Mouse (Mus musculus) regulatory T cell (primary cell): ENCODE data around the gene Gpr19.

Experiments
- in situ Hi-C: fragments of 300-600 bp; cut with MboI, MseI; formaldehyde crosslinking; loops from one replicate; pipeline ENCODE4 v1.15.1; 2025; ENCODE audit warnings: high pct_unique_total_duplicates

The Gpr19 gene

DNA sequence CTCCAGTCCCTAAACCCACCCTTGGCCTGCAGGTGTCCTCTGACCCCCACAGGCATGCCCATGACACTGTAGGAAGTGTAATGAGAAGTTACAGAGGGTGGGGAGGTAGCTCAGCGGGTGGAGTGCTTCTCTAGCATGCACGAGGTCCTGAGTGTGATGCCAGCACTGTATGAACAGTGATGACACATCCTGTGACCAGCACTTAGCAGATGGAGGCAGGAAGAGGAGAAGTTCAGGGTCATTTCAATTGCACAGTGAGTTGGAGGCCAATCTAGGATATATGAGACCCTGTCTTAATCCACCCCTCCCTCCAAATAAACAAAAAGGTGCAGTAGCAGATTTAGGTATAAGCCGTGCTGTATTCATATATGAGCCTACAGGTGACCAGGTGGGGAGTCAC lies 48.4 kb downstream of the Gpr19 start:
- in situ Hi-C loops, result loop anchor here (5.0 kb wide), 1 partner anchor 98 kb away; no protein-coding TSS in a partner anchor

DNA sequence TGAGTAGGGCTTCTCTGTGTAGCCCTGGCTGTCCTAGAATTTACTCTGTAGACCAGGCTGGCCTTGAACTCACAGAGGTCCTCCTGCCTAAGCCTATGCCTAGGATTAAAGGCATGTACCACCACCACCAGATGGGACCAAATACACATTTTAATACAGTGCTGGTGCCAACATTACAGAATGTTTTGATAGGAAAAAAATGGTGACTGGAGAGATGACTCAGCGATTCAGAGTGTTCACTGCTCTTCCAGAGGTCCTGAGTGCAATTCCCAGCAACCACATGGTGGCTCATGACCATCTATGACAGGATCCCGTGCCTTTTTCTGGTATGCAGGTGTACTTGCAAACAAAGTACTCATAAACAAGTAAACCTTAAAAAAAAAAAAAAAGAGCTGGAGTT lies 48.9 kb downstream of the Gpr19 start:
- in situ Hi-C loops, result loop anchor here (5.0 kb wide), 1 partner anchor 97 kb away; no protein-coding TSS in a partner anchor

DNA sequence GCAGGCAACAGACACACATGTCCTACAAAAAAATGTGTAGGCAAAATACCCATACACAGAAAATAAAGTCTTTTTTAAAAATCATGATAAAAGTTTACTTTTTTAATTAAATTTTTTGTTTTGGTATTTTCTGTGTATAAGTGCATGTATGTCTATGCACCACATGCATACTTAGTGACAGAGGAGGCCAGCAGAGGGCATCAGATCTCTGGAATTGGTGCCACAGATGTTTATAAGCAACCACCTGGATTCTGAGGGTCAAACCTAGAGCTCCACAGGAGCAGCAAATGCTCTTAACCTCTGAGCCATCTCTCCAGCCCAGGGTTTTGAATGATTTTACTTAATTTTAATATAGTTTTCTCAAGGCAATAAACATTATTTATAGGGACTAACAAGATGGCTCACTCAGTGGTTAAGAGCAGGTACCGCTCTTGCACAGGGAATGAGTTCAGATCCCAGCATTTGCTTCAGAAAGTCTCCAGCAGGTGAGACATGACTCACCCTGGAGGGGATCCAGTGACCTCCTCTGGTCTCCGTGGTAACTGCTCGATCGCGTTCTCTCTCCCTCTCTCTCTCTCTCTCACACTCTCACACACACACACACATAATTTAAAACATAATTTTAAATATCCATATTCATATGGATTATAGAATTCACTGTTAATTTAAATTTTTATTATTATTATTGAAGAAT lies 50.0 kb downstream of the Gpr19 start:
- in situ Hi-C loops, result loop anchor here (5.0 kb wide), 1 partner anchor 96 kb away; no protein-coding TSS in a partner anchor

DNA sequence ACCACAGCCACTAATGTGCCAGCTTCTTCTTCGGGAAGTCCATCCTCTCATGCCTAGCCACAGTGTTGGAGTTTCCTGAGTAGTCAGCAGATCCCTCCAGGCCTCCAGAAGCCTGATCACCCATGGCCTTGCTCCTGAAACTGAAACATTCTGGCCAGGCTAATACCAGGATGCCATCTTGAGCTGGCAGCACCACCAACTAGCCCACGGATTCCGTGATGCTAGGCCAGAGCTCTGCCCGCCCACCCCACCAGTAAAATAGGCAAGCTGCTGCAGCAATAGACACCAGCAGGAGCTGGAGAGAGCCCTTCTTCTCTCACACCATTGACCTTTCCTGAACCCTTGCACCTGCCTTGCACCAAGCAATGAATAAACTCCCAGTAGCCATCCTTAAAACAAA lies 50.8 kb downstream of the Gpr19 start:
- in situ Hi-C loops, result loop anchor here (5.0 kb wide), 1 partner anchor 95 kb away; no protein-coding TSS in a partner anchor

DNA sequence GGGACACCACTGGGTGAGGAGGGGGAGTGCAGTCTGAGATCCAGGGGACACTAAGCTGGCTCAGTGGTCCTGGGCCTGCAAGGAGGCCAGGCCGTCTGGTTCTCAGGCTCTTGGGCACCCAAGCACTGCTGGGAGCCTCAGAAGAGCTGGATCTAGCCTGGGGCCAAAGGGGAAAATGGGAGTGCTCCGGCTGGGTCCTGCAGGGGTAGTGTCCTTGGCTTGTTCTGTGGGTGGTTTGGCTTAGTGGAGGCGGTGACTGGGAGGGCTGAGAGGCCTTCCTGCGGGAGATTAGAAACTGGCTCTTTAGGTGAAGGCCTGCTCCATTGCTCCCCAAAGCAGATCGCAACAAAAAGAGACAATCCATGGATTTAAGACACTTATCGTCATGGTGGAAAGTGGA lies 52.1 kb downstream of the Gpr19 start:
- in situ Hi-C loops, result loop anchor here (5.0 kb wide), 1 partner anchor 94 kb away; no protein-coding TSS in a partner anchor

DNA sequence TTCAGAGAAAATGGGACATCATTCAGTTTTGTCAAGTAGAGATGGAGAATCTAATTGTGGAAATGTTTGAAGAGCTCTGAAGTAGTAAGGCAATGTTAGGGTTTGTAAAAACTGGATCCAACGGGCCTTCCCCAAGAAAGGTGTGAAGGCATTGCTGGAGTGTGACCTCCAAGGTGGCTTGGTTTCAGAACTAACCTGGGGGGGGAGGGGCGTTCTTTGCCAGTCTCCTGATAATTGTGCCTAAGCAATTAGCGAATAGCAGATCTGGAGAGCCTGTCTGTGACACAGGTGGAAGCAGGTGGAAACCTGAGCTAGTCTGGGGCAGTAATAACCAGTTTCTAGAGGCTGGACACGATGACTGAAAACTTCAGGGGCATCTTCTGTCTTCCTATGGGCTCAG lies 52.7 kb downstream of the Gpr19 start:
- in situ Hi-C loops, result loop anchor here (5.0 kb wide), 1 partner anchor 93 kb away; no protein-coding TSS in a partner anchor

DNA sequence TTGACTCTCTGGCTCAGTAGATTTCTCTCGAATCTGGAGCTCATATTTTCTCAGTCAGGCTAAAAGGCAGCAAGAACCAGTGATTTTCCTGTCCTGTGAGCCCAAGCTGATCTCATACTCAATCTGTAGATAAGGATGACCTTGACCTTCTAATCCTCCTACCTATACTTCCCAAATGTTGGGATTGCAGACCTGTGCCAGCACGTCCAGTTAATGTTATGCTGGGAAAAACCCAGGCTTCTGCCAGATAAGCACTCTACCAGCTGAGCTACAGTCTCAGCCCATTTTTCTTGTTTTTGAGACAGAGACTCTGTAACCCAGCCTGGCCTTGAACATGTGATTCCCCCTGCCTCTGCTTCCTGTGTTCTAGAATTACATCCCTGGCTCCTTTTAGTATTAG lies 58.0 kb downstream of the Gpr19 start:
- in situ Hi-C loops, result no loop called here

DNA sequence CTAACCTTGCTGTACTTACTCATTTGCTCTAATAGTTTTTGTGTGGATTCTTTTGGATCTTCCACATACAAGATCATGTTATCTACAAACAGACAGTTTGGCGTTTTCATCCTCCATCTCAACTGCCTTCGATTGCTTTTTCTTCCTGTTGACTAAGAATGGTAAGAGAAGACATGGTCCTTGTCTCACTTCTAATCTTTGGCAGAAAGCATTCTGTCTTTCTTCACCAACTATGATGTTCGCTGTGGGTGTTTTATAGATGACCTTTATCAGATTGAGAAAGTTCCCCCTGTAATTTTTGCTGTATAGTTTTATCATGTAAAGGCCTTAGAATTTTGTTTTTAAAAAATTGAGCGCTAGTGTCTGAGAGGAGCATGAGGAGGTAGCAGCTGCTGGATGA lies 60.3 kb downstream of the Gpr19 start:
- in situ Hi-C loops, result no loop called here

DNA sequence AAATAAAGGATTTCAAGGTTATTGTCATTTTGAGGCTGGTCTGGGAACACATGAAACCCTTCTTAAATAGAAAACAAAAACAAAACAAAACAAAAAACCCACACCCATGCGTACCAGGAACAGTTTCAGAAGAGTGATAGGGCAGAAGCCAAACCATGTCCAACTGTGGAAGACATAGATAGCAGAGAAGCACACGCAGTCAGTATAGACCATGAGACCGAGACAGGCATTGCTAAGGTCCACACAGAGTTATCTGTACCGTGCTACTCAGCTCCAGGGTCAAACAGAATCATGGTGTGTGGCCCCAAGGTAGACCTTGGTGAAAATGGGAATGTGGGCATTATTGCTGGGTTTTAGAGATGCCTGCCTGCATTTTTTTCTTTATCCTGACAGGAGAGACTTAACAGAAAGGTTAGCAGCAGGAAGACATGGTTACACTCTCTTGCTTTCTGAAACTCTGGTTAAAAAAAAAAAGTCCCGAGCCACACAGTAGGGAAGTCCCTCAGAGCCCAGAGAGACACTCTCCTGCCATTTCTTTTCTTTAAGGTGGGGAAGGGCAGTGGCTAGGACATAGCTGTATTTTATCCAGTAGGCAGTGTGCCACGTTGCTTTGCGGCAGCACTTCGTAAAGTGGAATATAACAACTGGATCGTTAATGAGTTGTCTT lies 63.7 kb downstream of the Gpr19 start:
- in situ Hi-C loops, result no loop called here

DNA sequence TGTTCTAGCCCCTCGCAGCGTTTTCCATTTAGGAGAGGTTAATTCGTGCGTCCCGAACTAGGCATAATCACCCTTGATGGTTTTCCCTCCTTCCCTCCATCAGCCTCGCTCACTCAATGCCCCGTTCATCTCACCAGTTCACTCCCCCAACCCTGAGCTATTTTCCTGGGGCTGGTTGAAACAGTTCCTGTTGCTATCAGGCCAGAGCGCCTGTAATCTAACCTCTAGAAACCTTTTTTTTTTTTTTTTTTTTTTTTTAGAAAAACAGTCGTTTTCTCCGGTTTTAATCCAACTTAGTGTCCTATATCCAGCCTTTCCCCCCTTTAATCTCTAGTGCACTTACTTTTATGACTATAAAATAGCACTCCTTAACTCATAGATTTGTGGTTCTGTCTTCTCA lies 67.6 kb downstream of the Gpr19 start:
- in situ Hi-C loops, result no loop called here

DNA sequence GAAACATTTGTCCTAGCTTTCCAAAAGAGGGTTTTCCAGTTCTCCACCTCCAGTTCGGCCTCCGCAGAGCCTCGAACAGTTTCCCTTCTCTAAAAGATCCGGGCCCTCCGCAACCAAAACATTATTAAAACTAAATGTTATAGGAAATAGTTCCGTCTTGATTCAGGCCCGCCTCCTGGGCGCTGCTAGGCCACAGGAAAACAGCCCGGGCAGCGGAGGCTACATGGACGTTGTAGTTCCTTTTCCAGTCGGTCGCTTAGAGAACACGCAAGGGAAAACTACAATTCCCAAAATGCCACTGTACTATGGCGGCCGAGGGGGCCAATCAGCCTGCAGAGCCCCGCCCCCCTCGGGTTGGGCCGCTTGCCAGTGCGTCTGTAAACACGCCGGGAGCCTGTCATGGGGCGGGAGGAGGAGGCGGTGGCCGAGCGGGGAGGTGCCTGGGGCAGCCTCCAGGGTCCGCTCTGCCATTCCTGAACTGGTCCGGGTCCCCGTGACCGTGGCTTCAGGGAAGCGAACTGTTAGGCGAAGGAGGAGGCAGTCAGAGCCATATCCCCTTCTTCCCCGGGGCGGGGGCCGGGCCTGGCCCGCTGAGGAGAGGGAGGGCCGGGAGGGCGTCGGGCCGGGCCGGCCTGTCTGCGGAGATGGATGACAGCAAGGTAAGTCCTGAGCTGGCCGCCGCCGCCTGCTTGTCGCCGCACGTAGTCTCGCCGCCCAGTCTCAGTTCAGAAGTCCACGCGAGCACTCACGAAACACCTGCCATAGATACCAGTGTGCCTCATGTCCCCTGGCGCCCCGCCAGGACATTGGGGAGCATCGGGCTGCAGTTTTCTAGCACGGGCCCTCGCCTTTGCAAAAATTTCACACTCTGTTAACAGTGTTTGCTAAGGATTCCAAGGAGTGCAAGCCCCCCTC lies 68.3 kb downstream of the Gpr19 start, which contains the start of gene Crebl2:
Gene Crebl2, plus strand, starts transcription at position 369 of the 915 bp plus-strand sequence.
- in situ Hi-C loops, result no loop called here

DNA sequence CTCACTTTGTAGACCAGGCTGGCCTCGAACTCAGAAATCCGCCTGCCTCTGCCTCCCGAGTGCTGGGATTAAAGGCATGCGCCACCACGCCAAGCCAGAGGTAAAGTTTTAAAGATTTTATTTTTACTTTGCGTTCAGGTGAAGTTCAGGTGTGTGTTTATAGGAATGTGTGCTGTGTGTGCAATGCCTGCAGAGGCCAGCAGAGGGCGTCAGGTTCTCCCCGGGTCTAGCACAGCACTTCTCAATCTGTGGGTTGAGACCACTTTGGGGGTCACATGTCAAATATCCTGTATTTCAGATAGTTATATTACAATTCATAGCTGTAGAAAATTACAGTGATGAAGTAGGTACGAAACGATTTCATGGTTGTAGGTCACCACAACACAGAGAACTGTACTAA lies 75.5 kb downstream of the Gpr19 start:
- in situ Hi-C loops, result no loop called here

DNA sequence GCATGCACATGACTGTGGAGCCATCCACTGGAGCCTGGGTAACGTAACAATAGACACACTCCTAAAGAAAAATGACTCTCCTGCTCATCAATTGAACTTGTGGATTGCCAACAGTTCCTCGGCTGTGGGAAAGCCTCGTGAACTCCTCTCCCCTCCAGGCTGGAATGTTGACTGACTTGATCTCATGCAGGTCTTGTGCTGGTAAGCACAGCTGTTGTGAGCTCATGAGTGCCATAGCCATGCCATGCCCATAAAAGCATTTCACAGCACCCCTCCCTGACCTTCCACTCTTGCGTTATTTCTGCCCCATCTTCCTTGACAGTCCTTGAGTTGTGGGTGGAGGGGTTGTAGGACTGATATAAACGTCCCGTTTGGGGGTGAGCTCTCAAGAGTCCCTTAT lies 78.0 kb downstream of the Gpr19 start:
- in situ Hi-C loops, result no loop called here

DNA sequence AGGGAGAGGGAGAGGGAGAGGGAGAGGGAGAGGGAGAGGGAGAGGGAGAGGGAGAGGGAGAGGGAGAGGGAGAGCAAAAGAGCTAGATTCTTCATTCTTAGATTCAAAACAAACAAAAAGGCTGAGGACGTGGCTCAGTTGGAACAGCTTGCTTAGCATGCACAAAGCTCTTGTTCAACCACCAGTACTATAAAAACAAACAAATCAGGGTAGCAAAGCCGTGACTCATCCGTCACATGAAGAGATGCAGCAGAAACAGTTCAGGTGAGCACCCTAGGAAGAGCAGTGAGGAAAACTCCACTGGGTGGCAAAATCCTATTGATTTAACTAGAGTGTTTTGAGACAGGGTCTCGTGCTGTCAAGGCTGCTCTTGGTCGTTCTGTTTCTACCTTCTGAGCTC lies 78.6 kb downstream of the Gpr19 start:
- in situ Hi-C loops, result no loop called here
